Mouse (Mus musculus): ENCODE results near the gene Tpm3-rs7.
"Not testable (repeated sequence)": the region's sequence is repeated elsewhere in the genome, so short reads cannot be mapped to it uniquely, and the experiment has no call there.

The Tpm3-rs7 gene

DNA sequence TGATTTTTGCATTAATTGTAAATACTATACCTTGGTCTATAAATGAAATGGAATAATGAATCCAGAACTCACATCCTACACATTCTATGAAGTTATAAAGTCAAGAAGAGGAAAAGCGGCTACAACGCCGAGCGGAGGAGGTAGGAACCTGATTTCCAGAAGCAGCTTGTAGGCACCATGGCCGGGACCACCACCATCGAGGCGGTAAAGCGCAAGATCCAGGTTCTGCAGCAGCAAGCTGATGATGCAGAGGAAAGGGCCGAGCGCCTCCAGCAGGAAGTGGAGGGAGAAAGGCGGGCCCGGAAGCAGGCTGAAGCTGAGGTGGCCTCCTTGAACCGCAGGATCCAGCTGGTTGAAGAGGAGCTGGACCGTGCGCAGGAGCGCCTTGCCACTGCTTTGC, at the start of gene Tpm3-rs7:
Gene Tpm3-rs7, plus strand, starts transcription at position 110 of the 400 bp plus-strand sequence.
- in situ Hi-C loops (cut with MboI, MseI) = not testable (repeated sequence)

DNA sequence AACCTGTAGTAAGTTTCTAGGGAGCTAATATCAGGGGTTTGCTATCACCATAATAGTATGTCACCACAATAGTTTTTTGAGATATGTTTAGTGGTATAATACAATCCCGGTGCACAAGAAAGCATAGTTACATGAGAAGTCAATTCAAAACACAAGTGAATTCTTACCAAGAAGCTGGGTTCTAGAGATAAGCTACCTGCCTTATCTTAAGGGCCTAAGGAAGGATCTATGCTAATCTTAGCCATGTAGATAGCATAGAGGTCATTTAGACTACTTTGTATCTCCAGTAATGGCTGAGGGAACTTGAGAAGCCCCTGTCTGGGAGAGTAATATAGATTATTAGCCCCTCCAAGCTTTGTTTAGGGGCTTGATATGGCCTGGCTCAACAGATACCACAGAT, 2.6 kb downstream of the Tpm3-rs7 start:
- in situ Hi-C loops (cut with MboI, MseI) = no loop called here

DNA sequence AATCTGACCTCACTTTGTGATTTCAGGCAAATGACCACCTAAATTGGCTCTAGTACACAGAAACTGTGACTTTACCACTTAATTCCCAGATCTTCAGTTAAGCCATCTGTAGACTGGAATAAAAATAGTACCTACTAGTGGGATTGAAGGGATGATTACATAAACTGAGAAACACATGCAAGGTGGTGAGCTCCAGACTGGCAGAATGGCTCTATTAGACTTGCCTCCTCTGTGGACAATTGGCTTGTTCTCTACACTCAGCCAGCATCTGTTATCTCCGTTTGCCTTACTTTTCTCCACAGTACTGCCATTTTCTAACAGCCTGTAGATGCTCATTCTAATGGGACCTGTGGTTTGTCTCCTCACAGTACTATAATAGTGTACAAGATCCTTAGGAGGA, 49.0 kb downstream of the Tpm3-rs7 start:
- in situ Hi-C loops (cut with MboI, MseI) = no loop called here

Data from T-helper 1 cell (primary cell).